Mouse (Mus musculus): ENCODE measurements around the gene Fry. TPM values are rescaled to one million over a fixed set of nuclear protein-coding genes. Genes with fewer than 3 reads are reported as not detected.

Fry gene
- polyA plus RNA-seq, 1 experiment = 28.4 TPM

DNA sequence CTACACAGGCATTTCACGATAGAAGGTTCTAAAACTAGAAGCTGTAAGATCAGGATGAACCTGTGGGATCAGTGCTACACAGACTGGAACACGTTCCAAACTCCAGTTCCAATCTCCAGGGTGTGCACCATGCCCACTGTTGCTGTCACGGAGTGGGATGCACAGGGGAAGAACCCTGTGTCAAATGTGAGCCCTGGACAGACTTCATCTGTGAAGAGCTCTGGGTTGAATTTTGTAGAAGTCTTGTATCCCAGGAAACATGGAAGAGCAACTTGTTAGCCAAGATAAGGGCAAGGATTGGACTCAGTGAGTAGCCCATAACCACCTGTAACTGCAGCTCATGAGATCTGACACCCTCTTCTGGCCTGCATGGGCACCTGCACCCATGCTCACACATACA lies 246.2 kb downstream of the Fry start:
- no peaks in the 10 kb centered on the region for H3K36me3 ChIP-seq (ENCODE audit: control insufficient read depth, insufficient read depth, low read length, poor library complexity, severe bottlenecking)
- TF ChIP-seq CTCF (IDR thresholded peaks at IDR 0.05; ENCODE audit: low read depth, low read length) = peak; percentile 13
- no peak for TF ChIP-seq EP300 (IDR thresholded peaks at IDR 0.05; ENCODE audit: insufficient read depth, low read depth, low read length)
- no peak overlapping the region for H3K9ac ChIP-seq (ENCODE audit: low read depth, poor library complexity, severe bottlenecking)
- H3K27ac ChIP-seq (ENCODE audit: insufficient read depth, low read length) = no peak overlapping the region
- no peaks in the 10 kb centered on the region for H3K27me3 ChIP-seq (ENCODE audit: control insufficient read depth, insufficient read depth, low read length, poor library complexity, severe bottlenecking)
- no peaks in the 10 kb centered on the region for H3K9me3 ChIP-seq (replicated peaks; ENCODE audit: control insufficient read depth, insufficient read depth, low read length, poor library complexity, severe bottlenecking)
- H3K4me1 ChIP-seq (ENCODE audit: control insufficient read depth, insufficient read depth, low read length) = no peaks in the 10 kb centered on the region
- no peak overlapping the region for H3K4me3 ChIP-seq (ENCODE audit: low read depth, low read length)

DNA sequence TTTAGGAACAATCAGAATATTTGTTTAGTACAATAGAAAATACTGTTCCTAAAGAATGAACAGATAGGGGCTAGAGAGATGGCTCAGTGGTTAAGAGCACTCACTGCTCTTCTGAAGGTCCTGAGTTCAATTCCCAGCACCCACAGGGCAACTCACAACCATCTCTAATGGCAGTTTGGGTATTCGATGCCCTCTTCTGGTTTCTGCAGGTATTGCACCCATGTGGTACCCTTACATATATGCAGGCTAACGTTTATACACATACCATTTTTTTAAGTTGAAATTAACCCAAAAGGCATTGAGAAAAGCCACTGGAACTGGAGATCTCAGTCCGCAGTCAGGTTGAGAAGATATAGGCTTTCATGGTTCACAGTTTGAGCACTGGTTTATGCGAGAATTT lies 248.6 kb downstream of the Fry start:
- Histone ChIP-seq H3K4me3 (ENCODE audit: low read depth, low read length) (no peak overlapping the region), H3K27me3 (ENCODE audit: control insufficient read depth, insufficient read depth, low read length, poor library complexity, severe bottlenecking) (no peaks in the 10 kb centered on the region), H3K9me3 (replicated peaks; ENCODE audit: control insufficient read depth, insufficient read depth, low read length, poor library complexity, severe bottlenecking) (no peaks in the 10 kb centered on the region), H3K4me1 (ENCODE audit: control insufficient read depth, insufficient read depth, low read length) (no peaks in the 10 kb centered on the region), H3K27ac (ENCODE audit: insufficient read depth, low read length) (no peak overlapping the region), H3K36me3 (ENCODE audit: control insufficient read depth, insufficient read depth, low read length, poor library complexity, severe bottlenecking) (no peaks in the 10 kb centered on the region), H3K9ac (ENCODE audit: low read depth, poor library complexity, severe bottlenecking) (no peak overlapping the region)
- no peak for TF ChIP-seq EP300 (IDR thresholded peaks at IDR 0.05; ENCODE audit: insufficient read depth, low read depth, low read length)

DNA sequence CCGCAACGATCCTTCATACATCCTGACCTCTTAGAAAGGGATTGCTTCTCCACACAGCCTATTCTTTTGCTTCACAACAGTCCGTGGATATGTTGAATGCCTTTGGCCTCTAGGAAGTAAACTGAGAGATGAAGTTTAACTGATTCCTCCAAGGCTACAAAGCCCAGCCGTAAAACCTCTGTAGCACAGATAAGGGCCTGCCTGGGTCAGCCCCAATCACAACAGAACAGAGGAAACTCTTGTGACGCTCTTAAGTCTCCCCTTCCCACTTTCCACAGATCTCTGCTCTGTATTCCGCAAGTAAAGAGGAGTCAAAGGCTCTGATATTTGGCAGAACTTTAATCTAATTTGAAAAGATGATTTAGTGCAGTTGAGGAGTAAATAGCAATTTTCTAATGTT lies 251.8 kb downstream of the Fry start:
- no peaks in the 10 kb centered on the region for H3K27me3 ChIP-seq (ENCODE audit: control insufficient read depth, insufficient read depth, low read length, poor library complexity, severe bottlenecking)
- TF ChIP-seq EP300 (IDR thresholded peaks at IDR 0.05; ENCODE audit: insufficient read depth, low read depth, low read length) = no peak
- no peak for TF ChIP-seq POLR2A (IDR thresholded peaks at IDR 0.05; ENCODE audit: insufficient read depth, low read length)
- TF ChIP-seq CTCF (IDR thresholded peaks at IDR 0.05; ENCODE audit: low read depth, low read length) = no peak
- no peaks in the 10 kb centered on the region for H3K9me3 ChIP-seq (replicated peaks; ENCODE audit: control insufficient read depth, insufficient read depth, low read length, poor library complexity, severe bottlenecking)
- no peak overlapping the region for H3K4me3 ChIP-seq (ENCODE audit: low read depth, low read length)
- no peak overlapping the region for H3K27ac ChIP-seq (ENCODE audit: insufficient read depth, low read length)
- H3K36me3 ChIP-seq (ENCODE audit: control insufficient read depth, insufficient read depth, low read length, poor library complexity, severe bottlenecking) = no peaks in the 10 kb centered on the region
- no peaks in the 10 kb centered on the region for H3K4me1 ChIP-seq (ENCODE audit: control insufficient read depth, insufficient read depth, low read length)
- H3K9ac ChIP-seq (ENCODE audit: low read depth, poor library complexity, severe bottlenecking) = no peak overlapping the region

DNA sequence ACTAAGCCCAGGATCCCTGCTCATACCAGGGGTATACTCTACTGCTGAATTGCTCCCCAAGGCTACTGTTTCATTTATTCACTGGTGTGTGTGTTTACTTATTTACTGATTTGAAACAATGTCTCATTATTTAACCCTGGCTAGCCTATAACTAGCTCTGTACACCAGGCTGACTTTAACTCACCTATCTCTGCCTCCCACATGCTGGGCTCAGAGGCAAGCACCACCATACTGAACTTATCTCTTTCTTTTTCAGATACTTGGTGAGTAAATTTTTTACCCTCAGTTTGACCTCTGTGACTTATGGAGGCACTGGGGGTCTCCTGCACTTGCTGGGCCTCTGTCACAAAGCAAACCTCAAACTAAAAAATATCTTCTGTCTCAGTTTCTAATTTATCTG lies 252.4 kb downstream of the Fry start:
- H3K4me1 ChIP-seq (ENCODE audit: control insufficient read depth, insufficient read depth, low read length) = no peaks in the 10 kb centered on the region
- H3K27me3 ChIP-seq (ENCODE audit: control insufficient read depth, insufficient read depth, low read length, poor library complexity, severe bottlenecking) = no peaks in the 10 kb centered on the region
- no peak overlapping the region for H3K27ac ChIP-seq (ENCODE audit: insufficient read depth, low read length)
- H3K9me3 ChIP-seq (replicated peaks; ENCODE audit: control insufficient read depth, insufficient read depth, low read length, poor library complexity, severe bottlenecking) = no peaks in the 10 kb centered on the region
- no peak overlapping the region for H3K4me3 ChIP-seq (ENCODE audit: low read depth, low read length)
- H3K36me3 ChIP-seq (ENCODE audit: control insufficient read depth, insufficient read depth, low read length, poor library complexity, severe bottlenecking) = no peaks in the 10 kb centered on the region
- TF ChIP-seq CTCF (IDR thresholded peaks at IDR 0.05; ENCODE audit: low read depth, low read length) = no peak
- no peak for TF ChIP-seq POLR2A (IDR thresholded peaks at IDR 0.05; ENCODE audit: insufficient read depth, low read length)
- TF ChIP-seq EP300 (IDR thresholded peaks at IDR 0.05; ENCODE audit: insufficient read depth, low read depth, low read length) = no peak
- H3K9ac ChIP-seq (ENCODE audit: low read depth, poor library complexity, severe bottlenecking) = no peak overlapping the region

DNA sequence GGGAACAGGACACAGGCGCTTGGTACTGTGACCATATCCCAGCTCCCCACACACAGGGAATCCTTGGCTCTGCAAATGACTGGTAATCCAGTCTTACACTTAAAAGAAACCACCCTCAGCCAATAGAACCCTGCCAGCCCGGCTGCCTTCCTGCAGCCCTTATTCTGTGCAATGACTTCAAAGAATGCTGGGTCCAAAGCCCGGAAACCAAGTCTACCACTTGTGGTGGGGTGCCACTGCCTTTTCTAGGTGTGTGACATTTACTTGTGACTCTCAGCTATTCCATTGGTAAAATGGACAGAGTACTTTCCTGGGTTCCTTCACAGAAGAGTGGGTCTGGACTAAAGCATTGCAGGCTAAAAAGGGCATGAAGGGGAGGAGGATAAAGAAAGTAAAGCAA lies 254.5 kb downstream of the Fry start:
- Histone ChIP-seq H3K36me3 (ENCODE audit: control insufficient read depth, insufficient read depth, low read length, poor library complexity, severe bottlenecking) (no peaks in the 10 kb centered on the region), H3K9me3 (replicated peaks; ENCODE audit: control insufficient read depth, insufficient read depth, low read length, poor library complexity, severe bottlenecking) (no peaks in the 10 kb centered on the region), H3K27ac (ENCODE audit: insufficient read depth, low read length) (no peak overlapping the region), H3K27me3 (ENCODE audit: control insufficient read depth, insufficient read depth, low read length, poor library complexity, severe bottlenecking) (no peaks in the 10 kb centered on the region), H3K9ac (ENCODE audit: low read depth, poor library complexity, severe bottlenecking) (no peak overlapping the region), H3K4me3 (ENCODE audit: low read depth, low read length) (no peak overlapping the region), H3K4me1 (ENCODE audit: control insufficient read depth, insufficient read depth, low read length) (no peaks in the 10 kb centered on the region)
- TF ChIP-seq EP300 (IDR thresholded peaks at IDR 0.05; ENCODE audit: insufficient read depth, low read depth, low read length) (no peak), POLR2A (IDR thresholded peaks at IDR 0.05; ENCODE audit: insufficient read depth, low read length) (no peak), CTCF (IDR thresholded peaks at IDR 0.05; ENCODE audit: low read depth, low read length) (no peak)

DNA sequence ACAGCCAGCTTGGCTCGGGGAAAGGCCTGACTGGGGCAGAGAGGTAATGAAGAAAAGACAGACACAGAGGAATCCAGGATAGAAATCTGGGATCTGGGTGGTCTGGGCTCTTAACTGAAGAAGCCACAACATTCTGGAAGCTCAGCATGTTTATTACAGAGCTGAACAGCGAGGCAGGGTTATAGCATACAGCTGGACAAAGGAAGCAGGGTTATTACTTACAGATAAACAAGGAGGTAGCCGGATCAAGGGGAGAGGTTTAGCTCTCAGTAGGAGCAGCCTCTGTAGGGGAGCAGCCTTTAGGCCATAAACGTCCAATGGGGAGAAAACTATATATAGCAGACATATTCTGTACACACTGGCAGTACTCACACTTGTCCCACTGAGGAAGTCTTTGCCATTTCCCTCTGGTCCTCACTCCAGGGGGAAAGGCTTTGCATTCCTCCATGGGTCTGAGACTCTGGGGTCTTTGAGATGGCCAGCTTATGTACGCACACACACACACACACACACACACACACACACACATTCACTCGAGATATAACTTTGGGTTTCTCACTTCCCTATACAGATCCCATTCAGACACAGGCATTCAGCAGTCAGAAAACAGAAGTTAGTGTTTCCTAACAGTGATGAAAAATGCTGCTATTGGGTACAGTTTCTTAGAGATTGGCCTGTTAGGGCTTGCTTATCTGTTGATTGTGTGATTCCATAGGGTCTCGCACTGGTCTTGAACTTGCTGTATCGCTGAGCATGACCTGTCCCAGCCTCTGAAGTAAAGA lies 256.5 kb downstream of the Fry start:
- Histone ChIP-seq H3K4me1 (ENCODE audit: control insufficient read depth, insufficient read depth, low read length) (no peaks in the 10 kb centered on the region), H3K9ac (ENCODE audit: low read depth, poor library complexity, severe bottlenecking) (no peak overlapping the region), H3K27ac (ENCODE audit: insufficient read depth, low read length) (no peak overlapping the region), H3K27me3 (ENCODE audit: control insufficient read depth, insufficient read depth, low read length, poor library complexity, severe bottlenecking) (no peaks in the 10 kb centered on the region), H3K9me3 (replicated peaks; ENCODE audit: control insufficient read depth, insufficient read depth, low read length, poor library complexity, severe bottlenecking) (no peaks in the 10 kb centered on the region), H3K36me3 (ENCODE audit: control insufficient read depth, insufficient read depth, low read length, poor library complexity, severe bottlenecking) (no peaks in the 10 kb centered on the region), H3K4me3 (ENCODE audit: low read depth, low read length) (no peak overlapping the region)
- TF ChIP-seq CTCF (IDR thresholded peaks at IDR 0.05; ENCODE audit: low read depth, low read length) (no peak), POLR2A (IDR thresholded peaks at IDR 0.05; ENCODE audit: insufficient read depth, low read length) (no peak), EP300 (IDR thresholded peaks at IDR 0.05; ENCODE audit: insufficient read depth, low read depth, low read length) (no peak)
